In genomic region chr1:119106246-119106975, GRCm38 (mm10) we compare ENCODE assay signal across 20 mouse cellular contexts. TPM values are rescaled to one million over a fixed set of nuclear protein-coding genes. Genes with fewer than 3 reads are reported as not detected.
DNase-seq lines count a peak whose midpoint lies in the region; ATAC-seq lines count a peak whose summit lies in the region.
"Had no signal": no experiment of that assay in that cellular context is flagged by ENCODE, and none has a peak within 500 bp of the region (broad histone marks: within the 10 kb centered on the region; RNA-seq: fewer than 3 reads in every experiment).

No protein-coding gene starts in this region.

- DNase-seq in kidney, adult 9 months, result no peak
- DNase-seq in hindbrain, embryonic 14.5 days (ENCODE audit: low spot score), result no peak
- DNase-seq in retina, embryonic 14.5 days (ENCODE audit: low spot score), result no peak
- DNase-seq: adrenal gland, postnatal 25 days; cerebellum, adult 8-10 months; gastrocnemius, adult 2 months; heart, postnatal 36 days; kidney, adult 18-20 months; kidney, postnatal 4 days; left cerebral cortex, postnatal 4 days; lung, postnatal 4 days had no signal

- no peaks in the 10 kb centered on the region for H3K36me3 ChIP-seq in kidney, embryonic 14.5 days (ENCODE audit: control insufficient read depth, insufficient read depth, low read length)
- H3K36me3 ChIP-seq in embryonic facial prominence, embryonic 13.5 days, result no peaks in the 10 kb centered on the region
- no peaks in the 10 kb centered on the region for H3K36me3 ChIP-seq in hindbrain, embryonic 14.5 days (replicated peaks; ENCODE audit: control insufficient read depth, insufficient read depth)
- no peaks in the 10 kb centered on the region for H3K36me3 ChIP-seq in midbrain, embryonic 15.5 days (replicated peaks)
- H3K36me3 ChIP-seq: heart, embryonic 15.5 days; limb, embryonic 15.5 days; neural tube, embryonic 15.5 days had no signal

- H3K9me3 ChIP-seq in kidney, embryonic 14.5 days (ENCODE audit: control insufficient read depth, low read length), result no peaks in the 10 kb centered on the region
- H3K9me3 ChIP-seq in embryonic facial prominence, embryonic 13.5 days, result no peaks in the 10 kb centered on the region
- H3K9me3 ChIP-seq in hindbrain, embryonic 14.5 days (ENCODE audit: control insufficient read depth, low read length), result no peaks in the 10 kb centered on the region
- H3K9me3 ChIP-seq in midbrain, embryonic 15.5 days, result no peaks in the 10 kb centered on the region
- H3K9me3 ChIP-seq: heart, embryonic 15.5 days; limb, embryonic 15.5 days; neural tube, embryonic 15.5 days had no signal

- H3K27ac ChIP-seq in kidney, embryonic 14.5 days (ENCODE audit: low read depth, low read length), result no peak overlapping the region
- H3K27ac ChIP-seq in embryonic facial prominence, embryonic 13.5 days, result peak overlapping the region; percentile 33; the same call in 1 of the 2 replicates
- H3K27ac ChIP-seq in hindbrain, embryonic 14.5 days, result no peak overlapping the region
- no peak overlapping the region for H3K27ac ChIP-seq in midbrain, embryonic 15.5 days
- H3K27ac ChIP-seq: gastrocnemius, adult 2 months; heart, embryonic 15.5 days; limb, embryonic 15.5 days; liver, embryonic 14.5 days; neural tube, embryonic 15.5 days had no signal

- WGBS in kidney, embryonic 14.5 days, result 69% methylated on average over 18 of the region's 18 CpGs
- WGBS in embryonic facial prominence, embryonic 13.5 days, result 50% methylated on average over 18 of the region's 18 CpGs
- 74% methylated on average over 18 of the region's 18 CpGs for WGBS in hindbrain, embryonic 14.5 days
- WGBS in midbrain, embryonic 15.5 days, result 68% methylated on average over 18 of the region's 18 CpGs

- H3K27me3 ChIP-seq in kidney, embryonic 14.5 days (ENCODE audit: control insufficient read depth, insufficient read depth, low read length), result no peaks in the 10 kb centered on the region
- no peaks in the 10 kb centered on the region for H3K27me3 ChIP-seq in embryonic facial prominence, embryonic 13.5 days
- H3K27me3 ChIP-seq in hindbrain, embryonic 14.5 days (ENCODE audit: control insufficient read depth, insufficient read depth, low read length), result no peaks in the 10 kb centered on the region
- H3K27me3 ChIP-seq in midbrain, embryonic 15.5 days (replicated peaks), result no peaks in the 10 kb centered on the region
- H3K27me3 ChIP-seq: limb, embryonic 15.5 days; neural tube, embryonic 15.5 days had no signal

- peak; percentile 46; the same call in 1 of the 2 replicates for ATAC-seq in kidney, embryonic 14.5 days (ENCODE audit: low FRiP score, low TSS enrichment)
- no peak for ATAC-seq in embryonic facial prominence, embryonic 13.5 days (ENCODE audit: insufficient number of reproducible peaks, insufficient read depth, low FRiP score, low TSS enrichment, low read depth)
- ATAC-seq in hindbrain, embryonic 14.5 days (ENCODE audit: low FRiP score), result peak; percentile 51; the same call in 1 of the 2 replicates
- ATAC-seq in midbrain, embryonic 15.5 days (replicated peaks), result peak; percentile 79
- no peak for ATAC-seq in megakaryocyte progenitor cell, adult 5-6 weeks (replicated peaks; ENCODE audit: poor library complexity)
- ATAC-seq: inflammation-experienced regulatory T-cells, adult 6 months had no signal

- H3K4me2 ChIP-seq in kidney, embryonic 14.5 days (replicated peaks; ENCODE audit: low read depth, low read length), result no peak overlapping the region
- no peak overlapping the region for H3K4me2 ChIP-seq in embryonic facial prominence, embryonic 13.5 days
- H3K4me2 ChIP-seq in hindbrain, embryonic 14.5 days (replicated peaks), result no peak overlapping the region
- no peak overlapping the region for H3K4me2 ChIP-seq in midbrain, embryonic 15.5 days
- H3K4me2 ChIP-seq: heart, embryonic 15.5 days; limb, embryonic 15.5 days; neural tube, embryonic 15.5 days had no signal

- H3K4me1 ChIP-seq in kidney, embryonic 14.5 days (ENCODE audit: control insufficient read depth, insufficient read depth, low read length), result no peaks in the 10 kb centered on the region
- H3K4me1 ChIP-seq in embryonic facial prominence, embryonic 13.5 days, result peaks cover 8% of the 10 kb centered on the region
- no peaks in the 10 kb centered on the region for H3K4me1 ChIP-seq in hindbrain, embryonic 14.5 days (replicated peaks; ENCODE audit: control insufficient read depth, insufficient read depth, low read length)
- no peaks in the 10 kb centered on the region for H3K4me1 ChIP-seq in midbrain, embryonic 15.5 days
- H3K4me1 ChIP-seq: limb, embryonic 15.5 days; neural tube, embryonic 15.5 days had no signal

- H3K9ac ChIP-seq in kidney, embryonic 14.5 days (ENCODE audit: low read depth, low read length), result no peak overlapping the region
- H3K9ac ChIP-seq in embryonic facial prominence, embryonic 13.5 days, result no peak overlapping the region
- no peak overlapping the region for H3K9ac ChIP-seq in hindbrain, embryonic 14.5 days
- H3K9ac ChIP-seq in midbrain, embryonic 15.5 days, result no peak overlapping the region
- H3K9ac ChIP-seq: heart, embryonic 15.5 days; limb, embryonic 15.5 days; liver, embryonic 14.5 days; neural tube, embryonic 15.5 days had no signal

- H3K4me3 ChIP-seq in kidney, embryonic 14.5 days (ENCODE audit: low read length), result no peak overlapping the region
- H3K4me3 ChIP-seq in embryonic facial prominence, embryonic 13.5 days, result no peak overlapping the region
- no peak overlapping the region for H3K4me3 ChIP-seq in hindbrain, embryonic 14.5 days (replicated peaks; ENCODE audit: low read length)
- H3K4me3 ChIP-seq in midbrain, embryonic 15.5 days, result no peak overlapping the region
- H3K4me3 ChIP-seq: gastrocnemius, adult 2 months; heart, embryonic 15.5 days; limb, embryonic 15.5 days; neural tube, embryonic 15.5 days had no signal

RNA-seq across cellular contexts. Expression of gene Gli2, which starts 53.0 kb away (rescaled TPM):
- polyA plus RNA-seq in kidney, embryonic 14.5 days (2014; fragmentation: Nextera tagmentation; extraction: Ambion mirVana), result 8.2 and 10.3 TPM in 2 replicates
- 21.3 and 23.7 TPM in 2 replicates for polyA plus RNA-seq in embryonic facial prominence, embryonic 13.5 days (2015; fragmentation: Nextera tagmentation; extraction: Ambion mirVana)
- polyA plus RNA-seq in hindbrain, embryonic 14.5 days (2014; fragmentation: Nextera tagmentation; extraction: Ambion mirVana), result 1.8 and 2.0 TPM in 2 replicates
- polyA plus RNA-seq in midbrain, embryonic 15.5 days (2015; fragmentation: Nextera tagmentation; extraction: Ambion mirVana), result 1.6 and 2.6 TPM in 2 replicates
- not detected in 2 replicates for total RNA-seq in megakaryocyte progenitor cell, adult 5-6 weeks (2015)
- total RNA-seq in megakaryocyte progenitor cell, adult 5-6 weeks (2017), result not detected in 2 replicates
- polyA plus RNA-seq: inflammation-experienced regulatory T-cells, adult 6 months had no signal

Comparison
In these comparisons a context has a peak if more than half of its experiments do, and no peak if none do; other contexts are left out.
1. ATAC-seq: peak in kidney, embryonic 14.5 days (single experiment), hindbrain, embryonic 14.5 days (single experiment) and midbrain, embryonic 15.5 days (single experiment); none in embryonic facial prominence, embryonic 13.5 days (single experiment) and megakaryocyte progenitor cell, adult 5-6 weeks (single experiment).